Mouse (Mus musculus) MEL (cell line): ENCODE measurements around the gene Vps53.

ENCODE experiments used
- CTCF ChIP-seq, 3 experiments: IDR thresholded peaks in 2 of 3; conservative IDR thresholded peaks in 1 of 3; 2 replicates each; pipeline ENCODE4 v1.5.1; 2011 to 2012; ENCODE audit warnings: low read length in 3 of 3, low read depth in 2 of 3, mild to moderate bottlenecking in 2 of 3, improper control_type of control experiment in 1 of 3, inconsistent platforms in 1 of 3, mixed read lengths in 1 of 3, moderate library complexity in 1 of 3; ENCODE audit not compliant: control insufficient read depth in 1 of 3, insufficient read depth in 1 of 3, poor library complexity in 1 of 3, severe bottlenecking in 1 of 3
- EP300 ChIP-seq, 2 experiments: IDR thresholded peaks; 2 replicates each; pipeline ENCODE4 v1.6.1; 2011; ENCODE audit warnings: improper control_type of control experiment in 2 of 2, low read length in 2 of 2, low read depth in 1 of 2, mild to moderate bottlenecking in 1 of 2
- HCFC1 ChIP-seq: IDR thresholded peaks from 2 replicates; pipeline ENCODE4 v1.6.1; 2012; ENCODE audit warnings: low read depth, mild to moderate bottlenecking, inconsistent platforms, low read length, improper control_type of control experiment, moderate library complexity
- MEF2A ChIP-seq: IDR thresholded peaks from 2 replicates; pipeline ENCODE4 v1.6.1; 2014; ENCODE audit warnings: low read depth, mild to moderate bottlenecking, inconsistent platforms, low read length, improper control_type of control experiment; ENCODE audit not compliant: poor library complexity, insufficient replicate concordance, severe bottlenecking; ENCODE audit errors: extremely low read depth
- POLR2A ChIP-seq, 2 experiments: IDR thresholded peaks; 2 replicates each; pipeline ENCODE4 v1.6.1; 2011 to 2012; ENCODE audit warnings: low read length in 2 of 2, mild to moderate bottlenecking in 2 of 2, control low read depth in 1 of 2, improper control_type of control experiment in 1 of 2, low read depth in 1 of 2, moderate library complexity in 1 of 2; ENCODE audit not compliant: control insufficient read depth in 1 of 2, insufficient read depth in 1 of 2, poor library complexity in 1 of 2
- RCOR1 ChIP-seq: IDR thresholded peaks from 2 replicates; pipeline ENCODE4 v1.6.1; 2012; ENCODE audit warnings: low read depth, mild to moderate bottlenecking, inconsistent platforms, low read length, improper control_type of control experiment
- TBP ChIP-seq: IDR thresholded peaks from 2 replicates; pipeline ENCODE4 v1.8.0; 2011; ENCODE audit warnings: low read depth, low read length, improper control_type of control experiment

- TF ChIP-seq EP300 (IDR thresholded peaks at IDR 0.05; ENCODE audit: low read depth in 1 of 2, low read length in 2 of 2) (no peak), TBP (no peak), CTCF (IDR thresholded peaks at IDR 0.05 in 2 of 3, conservative IDR thresholded peaks at IDR 0.05 in 1 of 3; ENCODE audit: control insufficient read depth in 1 of 3, insufficient read depth in 1 of 3, low read depth in 2 of 3, low read length in 3 of 3, poor library complexity in 1 of 3, severe bottlenecking in 1 of 3) (no peak), POLR2A (IDR thresholded peaks at IDR 0.05; ENCODE audit: control insufficient read depth in 1 of 2, insufficient read depth in 1 of 2, low read depth in 1 of 2, low read length in 2 of 2, poor library complexity in 1 of 2) (no peak), HCFC1 (no peak), MEF2A (no peak), RCOR1 (no peak)
Observed at GRCm38 (mm10) chr11:76040106-76040505, 139.3 kb downstream of the Vps53 start.
